21 mouse cellular contexts compared by ENCODE assay signal in genomic region chr1:95147531-95147930, GRCm38 (mm10).
DNase-seq lines count a peak whose midpoint lies in the region; TF ChIP-seq lines count a peak whose summit lies in the region.
"Had no signal": no experiment of that assay in that cellular context is flagged by ENCODE, and none has a peak within 500 bp of the region (broad histone marks: within the 10 kb centered on the region; RNA-seq: fewer than 3 reads in every experiment).

No protein-coding gene starts in this region.

- H3K27ac ChIP-seq in CH12.LX (ENCODE audit: insufficient read depth, low read depth), result no peak overlapping the region
- H3K27ac ChIP-seq in ES-E14 (ENCODE audit: insufficient read depth, low read depth, low read length, poor library complexity, severe bottlenecking), result no peak overlapping the region
- H3K27ac ChIP-seq in MEL (ENCODE audit: control insufficient read depth, low read depth, low read length), result no peak overlapping the region
- H3K27ac ChIP-seq in heart, adult 2 months, result no peak overlapping the region

- H3K4me1 ChIP-seq in CH12.LX (ENCODE audit: control insufficient read depth in 1 of 2, insufficient read depth in 2 of 2) (no peaks in the 10 kb centered on the region), ES-E14 (ENCODE audit: control insufficient read depth in 2 of 2, insufficient read depth in 2 of 2, low read length in 2 of 2, poor library complexity in 1 of 2) (no peaks in the 10 kb centered on the region), MEL (ENCODE audit: control insufficient read depth in 1 of 2, insufficient read depth in 2 of 2, low read length in 2 of 2) (no peaks in the 10 kb centered on the region)
- H3K4me1 ChIP-seq in heart, adult 2 months (ENCODE audit: control insufficient read depth, insufficient read depth, low read length), result no peaks in the 10 kb centered on the region

- H3K4me2 ChIP-seq in CH12.LX (ENCODE audit: insufficient read depth, low read depth, poor library complexity, severe bottlenecking), result no peak overlapping the region

- no peaks in the 10 kb centered on the region for H3K9me3 ChIP-seq in CH12.LX (replicated peaks; ENCODE audit: low read length)
- H3K9me3 ChIP-seq in ES-E14 (ENCODE audit: control insufficient read depth, insufficient read depth, low read depth, low read length), result no peaks in the 10 kb centered on the region
- no peaks in the 10 kb centered on the region for H3K9me3 ChIP-seq in MEL (replicated peaks; ENCODE audit: insufficient read depth, low read length)
- H3K9me3 ChIP-seq: G1E had no signal

- H3K27me3 ChIP-seq in CH12.LX (replicated peaks) (no peaks in the 10 kb centered on the region), MEL (ENCODE audit: control insufficient read depth in 1 of 2, insufficient read depth in 2 of 2, low read length in 2 of 2) (no peaks in the 10 kb centered on the region)
- no peaks in the 10 kb centered on the region for H3K27me3 ChIP-seq in heart, adult 2 months (ENCODE audit: control insufficient read depth, insufficient read depth, low read length)
- H3K27me3 ChIP-seq: Patski had no signal

- 94% methylated on average over 3 of the region's 3 CpGs for WGBS in heart, adult 2 months

- no peak for DNase-seq in CH12.LX (ENCODE audit: extremely low read depth)
- DNase-seq in ES-E14 (ENCODE audit: low read depth, low spot score), result no peak
- no peak for DNase-seq in MEL (ENCODE audit: low read depth, low spot score)
- DNase-seq in heart, adult 2 months, result no peak
- DNase-seq in testis, postnatal 14 days (ENCODE audit: low spot score), result no peak
- DNase-seq in gastrocnemius, postnatal 25 days, result no peak
- DNase-seq: adrenal gland, adult 2 months; adrenal gland, adult 8-10 months; adrenal gland, postnatal 10 days; adrenal gland, postnatal 14 days; adrenal gland, postnatal 25 days; adrenal gland, postnatal 36 days; B cell, adult 2 months; cerebellum, adult 11 months; cerebellum, adult 11-12 months; cerebellum, adult 18-20 months; cerebellum, adult 2 months; cerebellum, adult 8-10 months; cerebellum, adult 9-10 months had no signal

- TF ChIP-seq RAD21 in CH12.LX (IDR thresholded peaks at IDR 0.05; ENCODE audit: low read depth, low read length) (no peak), MEL (IDR thresholded peaks at IDR 0.05; ENCODE audit: low read depth, low read length) (no peak)

- H3K4me3 ChIP-seq in CH12.LX (replicated peaks in 1 of 3; ENCODE audit: low read depth in 2 of 3, low read length in 2 of 3, poor library complexity in 1 of 3) (no peak overlapping the region), ES-E14 (ENCODE audit: insufficient read depth in 1 of 2, low read depth in 1 of 2, low read length in 2 of 2, poor library complexity in 1 of 2, severe bottlenecking in 1 of 2) (no peak overlapping the region), MEL (ENCODE audit: control insufficient read depth in 1 of 2, insufficient read depth in 1 of 2, low read depth in 2 of 2, low read length in 2 of 2) (no peak overlapping the region)
- H3K4me3 ChIP-seq in heart, adult 2 months, result no peak overlapping the region

- intact Hi-C loops in heart, adult 2 months (cut with DNase I), result no loop called here

- no peak for TF ChIP-seq EP300 in CH12.LX (IDR thresholded peaks at IDR 0.05; ENCODE audit: low read length)
- no peak for TF ChIP-seq EP300 in MEL (IDR thresholded peaks at IDR 0.05; ENCODE audit: low read depth in 1 of 2, low read length in 2 of 2)
- TF ChIP-seq EP300 in heart, adult 2 months (IDR thresholded peaks at IDR 0.05; ENCODE audit: insufficient read depth, low read depth, low read length), result no peak

- H3K9ac ChIP-seq in CH12.LX (ENCODE audit: insufficient read depth, low read depth) (no peak overlapping the region), ES-E14 (ENCODE audit: insufficient read depth, low read depth, low read length, poor library complexity, severe bottlenecking) (no peak overlapping the region), MEL (ENCODE audit: control insufficient read depth, low read depth, low read length, poor library complexity, severe bottlenecking) (no peak overlapping the region)
- no peak overlapping the region for H3K9ac ChIP-seq in heart, adult 2 months (ENCODE audit: low read depth, low read length)

- TF ChIP-seq POLR2A in CH12.LX (IDR thresholded peaks at IDR 0.05; ENCODE audit: low read depth, low read length) (no peak), MEL (IDR thresholded peaks at IDR 0.05; ENCODE audit: control insufficient read depth in 1 of 2, insufficient read depth in 1 of 2, low read depth in 1 of 2, low read length in 2 of 2, poor library complexity in 1 of 2) (no peak)
- no peak for TF ChIP-seq POLR2A in heart, adult 2 months (IDR thresholded peaks at IDR 0.05; ENCODE audit: insufficient read depth, low read depth, low read length)

- H3K79me2 ChIP-seq in CH12.LX (replicated peaks; ENCODE audit: control insufficient read depth, extremely low read depth, insufficient read depth, poor library complexity, severe bottlenecking) (no peaks in the 10 kb centered on the region), MEL (ENCODE audit: control insufficient read depth, insufficient read depth, low read length, poor library complexity) (no peaks in the 10 kb centered on the region)
- H3K79me2 ChIP-seq in heart, adult 2 months (replicated peaks; ENCODE audit: control insufficient read depth, insufficient read depth, low read length), result no peaks in the 10 kb centered on the region

- in situ Hi-C loops in CH12.LX (cut with MboI; ENCODE audit: low pct_ligation_motif_present, low pct_unique_long_range_greater_than_20kb, low sequenced_read_pairs) (no loop called here), ES-E14 (cut with MboI; ENCODE audit: low sequenced_read_pairs in 2 of 2, unreplicated experiment in 2 of 2) (no loop called here)

- dilution Hi-C loops in CH12.LX (cut with MboI; ENCODE audit: extremely low pct_ligation_motif_present, extremely low pct_unique_long_range_greater_than_20kb, low sequenced_read_pairs), result no loop called here

- no peak for TF ChIP-seq CTCF in CH12.LX (conservative IDR thresholded peaks at IDR 0.05 in 1 of 2, IDR thresholded peaks at IDR 0.05 in 1 of 2; ENCODE audit: low read depth in 2 of 2, low read length in 2 of 2)
- TF ChIP-seq CTCF in MEL (IDR thresholded peaks at IDR 0.05 in 2 of 3, conservative IDR thresholded peaks at IDR 0.05 in 1 of 3; ENCODE audit: control insufficient read depth in 1 of 3, insufficient read depth in 1 of 3, low read depth in 2 of 3, low read length in 3 of 3, poor library complexity in 1 of 3, severe bottlenecking in 1 of 3), result no peak
- no peak for TF ChIP-seq CTCF in heart, adult 2 months (IDR thresholded peaks at IDR 0.05)

- H3K36me3 ChIP-seq in CH12.LX (replicated peaks in 1 of 2; ENCODE audit: control insufficient read depth in 1 of 2, insufficient read depth in 1 of 2, low read length in 1 of 2) (no peaks in the 10 kb centered on the region), ES-E14 (ENCODE audit: control insufficient read depth, insufficient read depth, low read length, poor library complexity, severe bottlenecking) (no peaks in the 10 kb centered on the region), MEL (ENCODE audit: control insufficient read depth in 1 of 2, insufficient read depth in 2 of 2, low read length in 2 of 2) (no peaks in the 10 kb centered on the region)
- no peaks in the 10 kb centered on the region for H3K36me3 ChIP-seq in heart, adult 2 months (ENCODE audit: control insufficient read depth, insufficient read depth, low read length)
- H3K36me3 ChIP-seq: G1E had no signal

TF ChIP-seq in CH12.LX, 34 proteins besides CTCF, POLR2A, EP300 and RAD21:
- no peak for TF ChIP-seq PAX5 (IDR thresholded peaks at IDR 0.05; ENCODE audit: low read length)
- TF ChIP-seq ZNF384 (IDR thresholded peaks at IDR 0.05; ENCODE audit: low read depth, low read length), result peak; percentile 64
TF ChIP-seq in CH12.LX: peak in this region for 1.

TF ChIP-seq in ES-E14, 5 proteins besides CTCF, POLR2A, EP300 and RAD21:
- TF ChIP-seq CHD2 (IDR thresholded peaks at IDR 0.05; ENCODE audit: low read depth, low read length) (no peak), ZC3H11A (IDR thresholded peaks at IDR 0.05; ENCODE audit: borderline replicate concordance, low read depth, low read length) (no peak), ZNF384 (IDR thresholded peaks at IDR 0.05; ENCODE audit: low read depth, low read length) (peak; percentile 75)

TF ChIP-seq in MEL, 35 proteins besides CTCF, POLR2A, EP300 and RAD21:
- TF ChIP-seq MAX (IDR thresholded peaks at IDR 0.05; ENCODE audit: low read length) (no peak), UBTF (IDR thresholded peaks at IDR 0.05; ENCODE audit: borderline replicate concordance, insufficient read depth, low read depth, low read length) (no peak), KAT2A (conservative IDR thresholded peaks at IDR 0.05; ENCODE audit: low read depth, low read length) (no peak), RCOR1 (IDR thresholded peaks at IDR 0.05; ENCODE audit: low read depth, low read length) (no peak), MAFK (IDR thresholded peaks at IDR 0.05; ENCODE audit: borderline replicate concordance, low read depth, low read length) (no peak), HCFC1 (IDR thresholded peaks at IDR 0.05; ENCODE audit: low read depth, low read length) (no peak), SIN3A (IDR thresholded peaks at IDR 0.05; ENCODE audit: low read length) (no peak), ZNF384 (IDR thresholded peaks at IDR 0.05; ENCODE audit: low read depth, low read length) (0 out of 2 replicates have a peak, but pooled peaks have one; percentile 40)

Comparison
In these comparisons a context has a peak if more than half of its experiments do, and no peak if none do; other contexts are left out.
1. Of the 35 proteins assayed by ChIP-seq in both MEL and CH12.LX: peak only in MEL: none; only in CH12.LX: none; in both: ZNF384; in neither: 34.